Mouse (Mus musculus) layer of hippocampus, adult 8-10 months (tissue): ENCODE measurements around the gene Ado. TPM values are rescaled to one million over a fixed set of nuclear protein-coding genes. Genes with fewer than 3 reads are reported as not detected.

Source experiments
- DNase-seq, 2 experiments: peaks; one replicate each; pipeline ENCODE4 v3.0.0; 2022; ENCODE audit warnings: low spot score in 2 of 2
- total RNA-seq, 4 experiments: library from RNA; stranded (reverse); gene quantifications; 2 replicates each; pipeline ENCODE4 v1.2.4; 2022

Gene Ado
- total RNA-seq, 4 experiments from 2014 or later: 33.3 to 34.5 (median 33.8) TPM

DNA sequence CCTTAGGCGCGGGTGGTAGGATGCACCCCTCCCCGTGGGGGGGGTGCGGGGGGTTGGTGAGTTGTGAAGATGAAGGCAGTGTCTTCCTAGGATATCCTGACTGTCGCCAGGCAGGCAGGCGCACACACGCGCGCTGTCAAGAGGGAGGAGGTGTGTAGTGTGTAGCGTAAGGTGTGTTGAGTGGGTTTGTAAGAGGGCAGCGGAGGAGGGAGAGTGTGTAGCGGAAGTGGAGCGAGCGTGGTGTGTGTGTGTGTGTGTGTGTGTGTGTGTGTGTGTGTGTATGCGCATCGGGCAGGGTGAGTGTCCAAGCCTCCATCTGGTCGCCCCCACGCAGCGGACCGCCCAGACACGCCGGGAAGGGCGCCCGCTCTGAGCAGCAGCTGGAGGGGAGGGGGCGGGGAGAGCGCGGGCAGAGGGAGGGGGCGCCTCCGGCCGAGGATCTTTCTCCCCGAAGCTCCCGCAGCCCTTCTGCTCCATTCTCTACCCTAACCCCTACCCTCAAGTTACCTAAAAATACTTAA lies 12.1 kb downstream of the Ado start:
- peak in 1 of 2 experiments; percentile 34 for DNase-seq

DNA sequence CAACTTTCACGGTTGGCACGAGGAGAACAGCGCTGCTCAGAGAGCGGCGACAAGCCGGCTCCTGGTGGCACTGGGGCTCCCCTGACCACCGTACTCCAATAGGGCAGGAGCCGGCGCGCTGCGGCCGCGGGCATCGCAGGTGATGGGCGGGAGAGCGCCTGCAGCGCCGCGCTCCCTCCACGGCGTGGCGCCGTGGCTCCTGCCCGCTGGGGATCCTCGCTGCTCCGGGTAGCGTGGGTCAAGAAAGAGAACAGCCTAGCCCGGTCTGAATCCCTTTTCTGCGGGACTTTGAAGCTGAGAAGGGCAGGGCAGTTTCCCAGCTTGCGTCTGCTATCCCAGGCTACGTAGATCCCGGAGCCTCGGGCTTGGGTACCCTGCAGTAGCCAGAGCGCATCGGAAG lies 12.8 kb downstream of the Ado start:
- DNase-seq: peak in 1 of 2 experiments; percentile 35

DNA sequence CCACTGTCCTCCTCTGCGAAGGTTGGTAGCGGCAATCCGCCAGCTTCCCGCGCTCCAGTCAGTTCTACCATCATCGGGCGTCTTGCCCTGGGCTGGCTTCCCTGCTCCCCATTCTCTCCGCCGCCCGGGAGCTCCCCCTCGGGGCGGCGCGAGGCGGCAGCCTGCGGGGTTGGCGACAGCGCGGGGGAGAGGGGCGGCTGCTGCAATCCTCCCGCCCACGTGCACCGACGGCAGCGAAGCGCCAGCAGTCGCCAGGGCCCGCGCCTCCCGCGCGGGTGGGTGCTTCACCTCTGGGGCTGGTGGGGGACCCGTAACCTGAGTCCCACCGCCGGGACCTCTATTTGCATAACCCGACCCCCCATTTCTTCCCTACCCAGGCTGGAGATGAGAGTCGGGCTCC lies 13.5 kb downstream of the Ado start, which contains the start of gene Egr2:
Egr2 (plus strand) TSS at position 220 of the 400 bp plus-strand sequence.
- no peak for DNase-seq

DNA sequence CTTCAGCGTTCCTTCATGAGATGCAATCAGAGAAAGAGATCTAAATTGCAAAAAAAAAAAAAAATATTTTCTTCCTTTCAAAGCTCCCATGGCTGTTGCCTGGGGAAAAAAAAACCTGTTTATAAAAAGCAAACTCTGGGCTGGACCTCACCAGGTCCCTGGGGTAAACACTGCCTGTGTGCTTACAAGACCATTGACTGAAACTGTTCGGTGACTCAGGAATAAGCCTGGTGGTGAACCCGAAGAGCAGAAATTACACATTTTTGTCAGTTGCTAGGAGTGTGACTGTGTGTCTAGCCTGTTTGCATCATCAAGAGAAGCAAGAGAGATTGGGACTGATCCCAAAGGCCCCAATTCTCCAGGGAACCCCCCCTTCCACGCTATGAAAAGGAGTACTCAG lies 19.0 kb downstream of the Ado start:
- no peak for DNase-seq

DNA sequence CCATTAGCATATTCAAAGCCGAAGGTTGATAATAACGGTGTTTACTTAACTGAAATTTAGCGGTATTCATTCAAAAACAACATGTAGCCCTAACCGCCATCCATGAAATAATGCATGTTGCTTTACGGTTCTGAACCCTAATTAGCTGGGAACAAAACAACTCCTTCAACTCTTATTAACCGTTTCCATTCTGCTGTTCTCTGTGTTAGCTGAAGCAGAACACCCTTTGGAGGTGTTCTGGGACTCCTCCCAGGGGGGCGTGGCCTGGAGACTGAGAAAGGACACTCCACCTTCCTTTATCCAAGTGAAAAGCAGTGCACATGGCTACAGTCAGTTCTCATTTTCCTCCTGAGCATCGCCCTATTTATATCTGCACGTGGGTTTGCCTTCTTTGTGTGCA lies 22.3 kb downstream of the Ado start:
- DNase-seq: no peak

DNA sequence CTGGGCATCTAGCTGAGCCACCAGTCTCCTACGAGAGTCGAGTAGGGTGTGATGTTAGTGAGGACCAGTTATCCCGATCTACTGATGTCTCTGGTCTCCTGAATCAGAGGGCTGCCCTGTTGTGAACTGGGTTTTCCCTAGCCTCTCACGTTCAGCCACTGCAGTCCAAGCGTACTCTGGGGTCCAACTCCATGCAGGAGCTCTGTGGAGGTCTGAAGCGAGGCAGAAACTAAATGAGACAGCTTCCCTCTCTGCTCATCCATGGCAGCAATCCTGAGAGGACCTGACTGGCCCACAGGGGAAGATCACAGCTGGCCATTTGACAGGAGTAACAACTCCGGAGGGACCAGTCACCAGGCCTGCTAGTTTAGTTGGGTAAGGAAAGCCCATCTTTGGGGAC lies 24.1 kb downstream of the Ado start:
- no peak for DNase-seq

DNA sequence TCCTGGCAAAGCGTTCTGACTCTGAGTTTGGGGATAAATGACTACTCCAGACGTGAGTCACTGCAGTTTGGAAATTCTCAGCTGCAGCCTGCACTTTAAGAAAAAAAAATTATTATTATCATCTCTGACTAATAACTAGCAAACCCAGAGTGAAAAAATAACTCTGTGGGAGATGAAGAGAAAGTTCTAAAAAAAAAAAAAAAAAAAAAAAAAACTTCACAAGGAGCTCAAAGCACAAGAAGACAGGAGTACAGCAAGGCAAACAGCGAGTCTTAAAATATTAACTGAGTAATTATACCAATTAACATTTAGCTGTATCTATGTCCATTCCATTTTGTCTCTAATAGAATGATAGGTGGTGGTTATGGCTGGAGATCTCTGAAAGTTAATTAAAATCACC lies 24.6 kb downstream of the Ado start:
- no peak for DNase-seq

DNA sequence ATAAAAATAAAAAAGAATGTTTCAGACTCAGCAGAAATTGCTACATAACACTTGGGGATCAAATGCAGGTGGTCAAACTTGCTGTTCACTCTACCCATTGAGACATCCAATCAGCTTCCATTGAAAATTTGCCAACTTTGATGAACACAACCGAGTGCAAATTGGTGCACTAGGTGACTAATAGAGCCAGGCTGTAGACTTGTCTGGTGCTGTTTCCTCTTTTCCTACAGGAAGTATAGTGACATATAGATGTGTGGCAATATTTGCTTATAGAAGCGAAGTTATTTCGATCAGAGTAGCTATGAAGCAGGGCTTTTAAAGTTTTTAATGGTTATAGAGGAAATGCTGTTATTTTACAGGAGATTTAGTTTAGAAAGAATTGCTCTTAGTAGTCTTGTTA lies 30.0 kb downstream of the Ado start:
- no peak for DNase-seq

DNA sequence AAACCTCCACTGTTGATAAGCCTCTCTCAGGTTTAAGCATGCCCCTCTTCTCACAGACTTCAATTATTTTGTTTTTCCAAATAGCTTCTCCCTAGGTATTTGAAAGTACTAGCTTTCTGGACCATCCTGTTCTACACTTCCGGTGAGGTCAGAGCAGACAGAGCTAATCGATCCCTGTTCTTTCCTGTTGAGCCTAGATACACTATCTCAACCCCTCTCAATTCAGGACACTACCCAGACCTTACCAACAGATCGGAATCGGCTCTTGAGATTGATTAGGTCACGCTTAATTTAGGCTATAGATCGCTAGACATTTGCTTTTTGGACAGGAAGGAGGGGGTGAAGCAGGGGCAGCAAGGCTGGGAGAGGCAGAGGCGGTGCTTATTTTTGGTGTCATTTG lies 35.9 kb downstream of the Ado start:
- no peak for DNase-seq

DNA sequence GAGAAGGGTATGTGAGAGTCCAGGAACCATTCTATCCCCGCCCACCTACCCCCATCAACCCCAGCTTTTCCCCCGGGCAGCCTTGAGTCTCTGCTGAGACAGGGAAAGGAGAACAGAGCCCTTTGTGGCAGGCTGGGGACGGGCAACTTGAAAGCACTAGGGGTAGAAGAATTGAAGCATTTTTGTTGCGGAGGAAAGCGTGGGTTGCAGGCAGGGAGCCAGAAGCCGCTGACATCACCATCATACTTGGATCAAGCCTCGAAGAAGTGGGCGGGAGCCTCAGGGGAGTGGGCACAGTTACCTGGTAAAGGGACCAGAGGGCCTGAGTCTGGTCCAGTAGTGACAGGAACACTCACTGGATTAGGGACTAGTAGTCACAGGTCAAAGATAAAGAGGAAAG lies 36.5 kb downstream of the Ado start:
- DNase-seq: peak in 1 of 2 experiments; percentile 24

DNA sequence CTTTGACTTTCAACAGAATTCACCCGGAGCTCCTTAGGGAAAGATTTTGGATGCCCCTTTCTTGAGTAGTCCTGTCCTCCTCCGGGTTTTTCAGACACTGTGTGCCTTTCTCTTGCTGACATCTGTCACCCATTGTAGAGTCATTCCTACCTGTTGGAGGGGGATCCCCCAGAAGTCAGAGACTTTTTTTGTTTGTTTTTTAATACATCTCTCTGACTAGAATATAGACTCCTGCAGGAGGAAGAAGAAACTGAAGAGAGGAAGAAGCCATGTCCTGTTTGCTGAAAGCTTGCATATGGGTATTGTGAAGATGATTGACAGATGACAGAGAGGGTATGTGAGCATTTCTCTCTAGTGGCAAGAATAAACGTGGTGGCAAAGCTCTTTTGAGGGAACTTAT lies 43.5 kb downstream of the Ado start:
- DNase-seq: no peak

DNA sequence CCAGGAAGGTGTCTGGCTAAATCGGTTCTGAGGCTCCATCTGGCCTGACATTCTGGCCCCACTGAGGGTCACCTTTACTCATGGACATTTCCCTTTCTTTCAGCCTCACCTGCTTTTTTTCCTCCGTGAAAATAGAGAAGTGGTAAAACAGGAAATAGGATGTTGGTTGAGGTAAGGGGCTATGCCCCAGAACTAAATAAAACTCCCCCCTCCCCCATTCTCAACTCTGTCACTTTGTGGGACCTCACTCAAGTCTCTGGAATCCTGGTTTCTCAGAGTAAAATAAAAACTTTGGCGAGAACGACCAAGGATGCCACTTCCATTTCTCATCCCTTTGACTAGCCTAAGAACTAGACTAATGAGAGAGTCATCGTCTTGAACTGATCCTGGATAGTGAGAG lies 44.7 kb downstream of the Ado start:
- DNase-seq: no peak

DNA sequence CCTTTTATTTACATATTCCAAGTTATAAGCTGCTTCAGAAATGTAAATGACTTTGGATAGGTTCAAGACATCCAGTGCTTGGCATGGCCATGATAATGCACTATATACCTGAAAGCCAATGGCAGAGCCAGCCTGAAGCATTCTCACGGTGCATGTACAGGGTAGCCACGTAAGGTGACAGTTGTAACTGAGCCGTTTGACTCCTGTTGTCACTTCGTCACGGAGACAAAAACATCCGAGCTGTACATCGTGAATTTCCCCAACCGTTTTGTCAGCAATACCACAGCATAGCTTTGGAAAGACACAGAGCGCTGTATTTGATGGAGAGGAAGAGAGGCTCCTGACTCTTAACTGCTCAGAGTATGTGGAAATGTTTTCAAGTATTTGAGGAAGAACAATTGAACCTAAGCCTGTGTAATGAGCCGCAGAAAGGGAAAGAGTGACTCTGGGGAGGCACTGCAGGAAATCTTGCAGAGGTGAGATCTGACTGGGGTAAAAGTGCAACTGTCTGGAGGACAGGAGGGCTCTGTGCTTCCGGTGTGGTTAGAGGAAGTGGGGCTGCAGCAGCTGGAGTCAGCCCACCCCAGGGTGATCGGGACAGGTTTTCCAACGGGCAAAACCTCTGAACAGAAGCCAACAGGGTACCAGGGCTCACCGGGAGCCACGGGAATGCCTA lies 45.3 kb downstream of the Ado start:
- DNase-seq: no peak

DNA sequence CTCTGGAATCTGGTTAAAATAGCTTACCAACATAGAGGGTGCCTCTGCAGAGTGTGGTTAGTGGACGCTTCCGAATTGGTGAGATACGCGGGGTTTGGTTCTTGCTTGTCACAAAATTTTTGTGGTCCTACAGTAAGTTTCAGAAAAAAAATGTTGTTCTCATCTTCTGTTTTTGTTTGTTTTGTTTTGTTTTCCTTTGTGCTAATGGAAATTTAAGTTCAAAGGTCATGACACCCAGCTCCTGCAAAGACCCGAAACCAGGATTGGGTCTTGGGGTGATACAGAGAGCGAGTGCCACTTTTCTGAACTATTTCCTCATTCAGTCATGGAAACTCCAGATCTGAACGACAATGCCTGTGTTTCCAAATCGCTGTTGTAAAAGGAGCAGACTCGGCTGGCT lies 50.8 kb downstream of the Ado start:
- no peak for DNase-seq

DNA sequence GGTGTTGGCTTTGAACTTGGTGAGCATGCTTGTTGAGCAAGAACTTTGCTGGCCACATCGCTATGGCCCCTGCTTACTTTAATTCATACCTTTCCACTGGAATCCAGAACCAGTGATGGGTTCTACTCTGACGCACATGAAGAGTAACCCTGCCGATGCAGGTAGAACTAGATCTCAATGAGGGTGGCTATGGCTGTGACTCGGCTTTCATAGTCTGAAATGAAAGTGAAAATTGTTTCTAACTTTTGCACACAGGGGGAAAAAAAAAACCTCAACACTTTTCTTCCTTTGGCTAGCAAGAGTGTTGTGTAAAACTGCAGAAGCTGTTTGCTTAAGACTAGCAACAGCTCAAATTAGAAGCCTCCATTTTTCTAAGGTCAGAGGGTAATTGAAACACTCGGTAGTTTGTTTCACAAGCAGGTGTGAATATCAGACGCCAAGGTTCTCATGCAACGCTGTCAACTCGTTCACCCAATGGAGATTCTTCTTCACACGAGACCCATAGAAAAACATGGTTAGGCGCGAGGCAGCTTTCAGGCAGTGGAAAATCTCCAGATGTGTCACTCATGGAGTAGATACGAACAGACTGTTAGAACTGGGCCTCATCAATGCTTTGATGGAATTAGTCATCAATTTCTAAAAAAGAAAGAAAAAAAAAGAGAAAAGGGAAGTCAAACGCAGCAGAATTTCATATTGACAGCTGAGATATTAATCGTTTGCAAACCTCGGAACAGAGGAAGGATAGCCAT lies 51.4 kb downstream of the Ado start:
- DNase-seq: no peak

Other genes with a start within 250 kb of the Ado start
- 1 to 10 TPM; 2.4 to 6.3 (median 4.3) TPM for gene Egr2, start 13.5 kb downstream of the Ado start, total RNA-seq